Mouse (Mus musculus) brain, embryonic 14.5 days (tissue): ENCODE data around the gene Ripor3.

Experiments
- CTCF ChIP-seq: fragments of 200-500 bp; IDR thresholded peaks from 2 replicates; pipeline ENCODE4 v1.5.1; 2012; ENCODE audit warnings: inconsistent platforms, mild to moderate bottlenecking, moderate library complexity, borderline replicate concordance; ENCODE audit not compliant: insufficient read depth, insufficient read length; ENCODE audit errors: extremely low read depth
- POLR2A ChIP-seq: fragments of 200-500 bp; IDR thresholded peaks from 2 replicates; pipeline ENCODE4 v1.6.1; 2012; ENCODE audit warnings: mild to moderate bottlenecking, inconsistent platforms, borderline replicate concordance; ENCODE audit not compliant: poor library complexity, insufficient read depth, insufficient read length, severe bottlenecking; ENCODE audit errors: extremely low read depth

DNA sequence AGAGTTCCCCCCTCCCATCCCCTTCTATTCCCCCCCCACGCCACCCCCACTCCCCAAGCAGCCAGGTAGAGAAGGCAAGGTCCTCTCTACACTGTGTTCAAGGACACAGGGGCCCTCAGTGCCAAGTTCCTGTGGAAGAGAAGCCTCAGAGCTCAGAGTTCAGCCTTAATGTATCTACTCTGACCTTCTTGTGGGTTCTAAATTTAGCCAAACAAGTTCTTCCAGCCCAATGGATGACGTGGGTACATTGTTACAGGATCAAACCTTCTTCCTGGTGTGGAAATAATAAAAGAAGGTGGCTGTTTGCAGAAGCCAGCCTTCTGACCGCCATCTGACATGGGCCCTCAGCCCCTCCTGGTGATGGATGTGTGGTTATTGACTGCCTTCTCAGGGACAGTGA, 16.0 kb upstream of the Ripor3 start:
- TF ChIP-seq CTCF (no peak), POLR2A (no peak)
